Mouse (Mus musculus) embryonic fibroblast, embryonic 13.5 days (primary cell): Measurements from ENCODE around the gene Ppp1r3d.

Experiments used
- CTCF ChIP-seq: IDR thresholded peaks from 2 replicates; pipeline ENCODE4 v1.5.1; 2011; ENCODE audit warnings: mild to moderate bottlenecking, control low read depth, low read length, moderate library complexity, borderline replicate concordance; ENCODE audit not compliant: insufficient read depth
- POLR2A ChIP-seq: IDR thresholded peaks from 2 replicates; pipeline ENCODE4 v1.6.1; 2011; ENCODE audit warnings: low read depth, mild to moderate bottlenecking, control low read depth, low read length, moderate library complexity

DNA sequence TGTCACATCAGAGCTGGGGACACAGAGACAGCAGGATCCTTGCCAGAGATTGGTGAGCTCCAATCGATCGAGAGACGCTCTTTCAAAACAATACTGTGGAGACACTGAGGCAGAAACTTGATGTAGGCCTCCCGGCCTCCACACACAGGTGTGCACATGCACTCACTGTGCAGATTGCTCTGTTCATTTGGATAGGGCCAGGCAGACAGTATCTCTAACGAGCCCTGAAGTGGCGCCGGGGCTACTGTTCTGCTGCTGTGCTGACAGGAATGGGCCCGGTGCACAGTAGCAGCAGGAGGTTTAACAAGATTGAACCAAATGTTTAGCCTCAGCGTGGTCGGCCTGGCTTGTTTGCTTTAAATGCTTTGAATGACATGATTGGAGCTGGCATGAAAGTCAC is 36.7 kb upstream of the Ppp1r3d start:
- TF ChIP-seq CTCF: no peak
- TF ChIP-seq POLR2A: no peak
